Mouse (Mus musculus) liver, postnatal 0 days (tissue): ENCODE measurements around the gene Gng8.

Source experiments
- CTCF ChIP-seq: sonication (generic); IDR thresholded peaks from 2 replicates; pipeline ENCODE4 v1.5.1; 2016; ENCODE audit warnings: antibody characterized with exemption, low read depth
- EP300 ChIP-seq: IDR thresholded peaks from 2 replicates; pipeline ENCODE4 v1.6.1; 2016; ENCODE audit warnings: antibody characterized with exemption, low read depth, mild to moderate bottlenecking

- TF ChIP-seq CTCF, result no peak
- no peak for TF ChIP-seq EP300
Observed at GRCm38 (mm10) chr7:16890536-16890935, 1.1 kb upstream of the Gng8 start.
